ENCODE assay signal across 18 mouse cellular contexts in genomic region chr6:104108386-104108785, GRCm38 (mm10).
DNase-seq lines count a peak whose midpoint lies in the region; ATAC-seq and TF ChIP-seq lines count a peak whose summit lies in the region.
"Had no signal": no experiment of that assay in that cellular context is flagged by ENCODE, and none has a peak within 500 bp of the region (broad histone marks: within the 10 kb centered on the region; RNA-seq: fewer than 3 reads in every experiment).

No protein-coding gene starts in this region.

- H3K9ac ChIP-seq in hindbrain, embryonic 11.5 days (ENCODE audit: low read depth, low read length): no peak overlapping the region
- no peak overlapping the region for H3K9ac ChIP-seq in hindbrain, embryonic 16.5 days (ENCODE audit: low read depth, low read length)
- H3K9ac ChIP-seq: heart, embryonic 15.5 days; hindbrain, embryonic 14.5 days had no signal

- no peaks in the 10 kb centered on the region for H3K27me3 ChIP-seq in hindbrain, embryonic 11.5 days (ENCODE audit: control insufficient read depth, insufficient read depth, low read length)
- H3K27me3 ChIP-seq in hindbrain, embryonic 16.5 days (replicated peaks; ENCODE audit: control insufficient read depth, insufficient read depth, low read length): no peaks in the 10 kb centered on the region
- H3K27me3 ChIP-seq: heart, embryonic 15.5 days had no signal

- no peak overlapping the region for H3K4me3 ChIP-seq in hindbrain, embryonic 11.5 days (ENCODE audit: low read depth, low read length)
- H3K4me3 ChIP-seq in hindbrain, embryonic 16.5 days (ENCODE audit: low read length): no peak overlapping the region
- H3K4me3 ChIP-seq: embryonic facial prominence, embryonic 10.5 days; heart, embryonic 10.5 days; heart, embryonic 15.5 days had no signal

- H3K4me1 ChIP-seq in hindbrain, embryonic 11.5 days (replicated peaks; ENCODE audit: control insufficient read depth, insufficient read depth, low read length): no peaks in the 10 kb centered on the region
- H3K4me1 ChIP-seq in hindbrain, embryonic 16.5 days (ENCODE audit: control insufficient read depth, insufficient read depth, low read depth, low read length): no peaks in the 10 kb centered on the region
- H3K4me1 ChIP-seq: embryonic facial prominence, embryonic 10.5 days; heart, embryonic 10.5 days; heart, embryonic 15.5 days had no signal

- no peak for TF ChIP-seq POLR2A in brain, embryonic 14.5 days (IDR thresholded peaks at IDR 0.05; ENCODE audit: borderline replicate concordance, extremely low read depth, insufficient read depth, insufficient read length, poor library complexity, severe bottlenecking)

- TF ChIP-seq CTCF in brain, embryonic 14.5 days (IDR thresholded peaks at IDR 0.05; ENCODE audit: borderline replicate concordance, extremely low read depth, insufficient read depth, insufficient read length): no peak

- H3K27ac ChIP-seq in hindbrain, embryonic 11.5 days (ENCODE audit: low read depth, low read length): no peak overlapping the region
- no peak overlapping the region for H3K27ac ChIP-seq in hindbrain, embryonic 16.5 days (ENCODE audit: low read depth, low read length)
- H3K27ac ChIP-seq: embryonic facial prominence, embryonic 10.5 days; heart, embryonic 10.5 days; heart, embryonic 15.5 days; hindbrain, embryonic 14.5 days had no signal

- peak; percentile 3 for DNase-seq in hindbrain, embryonic 11.5 days (ENCODE audit: low spot score)
- DNase-seq in brain, adult 2 months (ENCODE audit: low read depth, low spot score): peak; percentile 29
- DNase-seq in brain, embryonic 14.5 days (ENCODE audit: low read depth): peak; percentile 6
- DNase-seq in telencephalon, adult 2 months (ENCODE audit: low read depth, low spot score): peak; percentile 15
- no peak for DNase-seq in adipocyte (ENCODE audit: low spot score)
- DNase-seq: adrenal gland, adult 8-10 months; adrenal gland, postnatal 36 days; cerebellum, adult 2 months; cerebellum, postnatal 10 days; gastrocnemius, postnatal 36 days; heart, adult 11 months; heart, postnatal 14 days had no signal

- ATAC-seq in hindbrain, embryonic 11.5 days (ENCODE audit: low FRiP score): peak; percentile 40; the same call in 1 of the 2 replicates
- ATAC-seq in hindbrain, embryonic 16.5 days: no peak
- ATAC-seq: intestine, embryonic 16.5 days had no signal

- 83% methylated on average over 5 of the region's 5 CpGs for WGBS in hindbrain, embryonic 11.5 days
- 76% methylated on average over 5 of the region's 5 CpGs for WGBS in hindbrain, embryonic 16.5 days

- no peak overlapping the region for H3K4me2 ChIP-seq in hindbrain, embryonic 11.5 days (replicated peaks; ENCODE audit: low read depth, low read length)
- H3K4me2 ChIP-seq in hindbrain, embryonic 16.5 days (ENCODE audit: low read length): no peak overlapping the region
- H3K4me2 ChIP-seq: heart, embryonic 15.5 days; hindbrain, embryonic 14.5 days had no signal

- H3K9me3 ChIP-seq in hindbrain, embryonic 11.5 days (ENCODE audit: control insufficient read depth, low read length): no peaks in the 10 kb centered on the region
- no peaks in the 10 kb centered on the region for H3K9me3 ChIP-seq in hindbrain, embryonic 16.5 days (ENCODE audit: control insufficient read depth, low read length)
- H3K9me3 ChIP-seq: embryonic facial prominence, embryonic 10.5 days; heart, embryonic 10.5 days; heart, embryonic 15.5 days had no signal

- H3K36me3 ChIP-seq in hindbrain, embryonic 11.5 days (ENCODE audit: control insufficient read depth, insufficient read depth, low read length): no peaks in the 10 kb centered on the region
- no peaks in the 10 kb centered on the region for H3K36me3 ChIP-seq in hindbrain, embryonic 16.5 days (ENCODE audit: control insufficient read depth, insufficient read depth, low read length)
- H3K36me3 ChIP-seq: embryonic facial prominence, embryonic 10.5 days; heart, embryonic 10.5 days; heart, embryonic 15.5 days had no signal
